Mouse (Mus musculus) C2C12 (cell line): ENCODE data around the gene Slc39a7. TPM values are rescaled to one million over a fixed set of nuclear protein-coding genes. Genes with fewer than 3 reads are reported as not detected.
A peak's percentile ranks its signal among the peaks of the same experiment; 100 is the strongest.
"Not testable (repeated sequence)": the region's sequence is repeated elsewhere in the genome, so short reads cannot be mapped to it uniquely, and the experiment has no call there.

ENCODE experiments used
- H3K27me3 ChIP-seq: one replicate; pipeline ENCODE4 v1.6.1; 2011; ENCODE audit not compliant: control insufficient read depth, insufficient read depth, insufficient read length
- H3K36me3 ChIP-seq: one replicate; pipeline ENCODE4 v1.6.1; 2011; ENCODE audit not compliant: control insufficient read depth, insufficient read depth
- H3K4me3 ChIP-seq: one replicate; pipeline ENCODE4 v1.5.1; 2011; ENCODE audit warnings: mild to moderate bottlenecking, control low read depth; ENCODE audit not compliant: poor library complexity, insufficient read depth, severe bottlenecking
- H3K79me2 ChIP-seq: one replicate; pipeline ENCODE4 v1.6.1; 2011; ENCODE audit not compliant: control insufficient read depth, insufficient read depth
- H3K79me3 ChIP-seq: one replicate; pipeline ENCODE4 v1.6.1; 2011; ENCODE audit warnings: low read depth, control low read depth
- H3ac ChIP-seq: one replicate; pipeline ENCODE3; 2011; ENCODE audit warnings: low read depth; ENCODE audit not compliant: control insufficient read depth, insufficient read length
- CEBPB ChIP-seq: IDR thresholded peaks from one replicate; pipeline ENCODE4 v1.6.1; 2011; ENCODE audit warnings: low read depth, mild to moderate bottlenecking, control low read depth, moderate library complexity
- CTCF ChIP-seq: IDR thresholded peaks from one replicate; pipeline ENCODE4 v1.5.1; 2011; ENCODE audit not compliant: control insufficient read depth, insufficient read depth, insufficient read length
- FOSL1 ChIP-seq: IDR thresholded peaks from one replicate; pipeline ENCODE4 v1.8.0; 2011; ENCODE audit warnings: mild to moderate bottlenecking, low read length; ENCODE audit not compliant: poor library complexity, insufficient read depth, severe bottlenecking
- MAX ChIP-seq: IDR thresholded peaks from one replicate; pipeline ENCODE4 v1.6.1; 2011; ENCODE audit warnings: mild to moderate bottlenecking, control low read depth
- MYOD1 ChIP-seq: IDR thresholded peaks from one replicate; pipeline ENCODE4 v1.6.1; 2011; ENCODE audit warnings: low read depth; ENCODE audit not compliant: control insufficient read depth, insufficient read length
- MYOG ChIP-seq: IDR thresholded peaks from one replicate; pipeline ENCODE4 v1.6.1; 2011; ENCODE audit not compliant: control insufficient read depth, insufficient read length; ENCODE audit errors: extremely low read depth
- USF1 ChIP-seq: IDR thresholded peaks from one replicate; pipeline ENCODE4 v1.6.1; 2011; ENCODE audit warnings: low read depth, mild to moderate bottlenecking, control low read depth, moderate library complexity
- polyA plus RNA-seq: library from polyadenylated mRNA; unstranded; fragments of >200 nt; fragmentation: generic; extraction: Trizol; gene quantifications from one replicate; pipeline ENCODE4 v1.2.1, GENCODE M21; 2012; ENCODE audit warnings: missing spikeins

The Slc39a7 gene
- polyA plus RNA-seq, 1 experiment, result 175 TPM

GRCm38 (mm10) chr17:33991788-33992664 lies 39.5 kb downstream of the Slc39a7 start:
- no peaks in the 10 kb centered on the region for H3K36me3 ChIP-seq
- no peak overlapping the region for H3K4me3 ChIP-seq
- H3K27me3 ChIP-seq, result peaks cover 7% of the 10 kb centered on the region
- peak; percentile 92 for TF ChIP-seq USF1
- no peak for TF ChIP-seq MYOG
- H3K79me2 ChIP-seq, result no peaks in the 10 kb centered on the region
- no peak overlapping the region for H3ac ChIP-seq
- H3K79me3 ChIP-seq, result no peaks in the 10 kb centered on the region

DNA sequence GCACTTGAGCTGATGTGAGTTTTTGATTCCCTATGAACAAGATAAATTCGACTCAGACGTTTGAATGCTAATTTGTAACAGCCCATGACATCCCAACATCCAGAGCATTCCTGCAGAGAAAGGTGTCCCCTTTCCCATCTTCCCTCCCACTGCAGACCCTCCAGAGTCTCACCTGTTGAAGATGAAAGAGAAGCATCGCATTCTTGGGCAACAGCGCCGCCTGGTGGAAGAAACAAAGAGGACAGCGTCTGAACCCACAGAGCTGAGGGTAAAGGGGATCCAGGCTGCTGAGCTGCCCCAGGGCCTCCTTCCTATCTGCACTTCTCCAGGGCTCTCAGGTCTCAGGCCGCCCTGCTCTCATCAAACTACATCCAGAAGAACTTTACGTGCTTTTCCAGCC lies 49.3 kb downstream of the Slc39a7 start:
- H3K4me3 ChIP-seq, H3K36me3 ChIP-seq, H3ac ChIP-seq, H3K79me3 ChIP-seq, H3K79me2 ChIP-seq: not testable (repeated sequence)
- peaks cover 17% of the 10 kb centered on the region for H3K27me3 ChIP-seq

DNA sequence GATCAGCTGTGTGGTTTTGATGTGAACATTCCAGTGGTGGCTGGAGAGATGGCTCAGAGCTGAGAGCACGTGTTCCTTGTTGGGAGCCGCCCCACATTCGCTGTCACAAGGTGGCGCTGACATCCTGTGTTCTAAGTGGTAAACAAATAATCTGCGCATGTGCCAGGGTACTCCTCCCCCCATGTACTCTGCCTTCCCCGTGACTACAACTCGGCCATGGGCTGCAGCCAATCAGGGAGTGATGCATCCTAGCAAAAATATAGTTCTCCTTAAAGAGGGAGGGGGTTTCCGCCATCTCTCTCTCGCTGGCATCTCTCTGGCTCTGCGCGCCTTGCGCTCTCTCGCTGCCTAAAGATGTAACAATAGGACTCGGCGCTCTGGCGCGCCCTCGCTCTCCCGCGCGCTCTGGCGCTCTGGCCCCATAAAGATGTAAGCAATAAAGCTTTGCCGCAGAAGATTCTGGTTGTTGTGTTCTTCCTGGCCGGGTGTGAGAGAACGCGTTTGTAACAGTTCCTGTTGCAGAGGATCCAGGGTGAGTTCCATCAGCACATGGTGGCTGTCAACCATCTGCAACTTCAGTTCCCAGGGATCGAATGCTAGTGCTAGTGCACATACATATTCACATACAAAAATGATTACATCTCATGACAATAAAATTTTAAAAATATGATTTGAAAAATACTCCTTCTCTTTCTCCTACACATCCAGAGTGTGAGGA lies 50.1 kb downstream of the Slc39a7 start:
- H3K79me3 ChIP-seq, H3K79me2 ChIP-seq, H3K4me3 ChIP-seq, H3ac ChIP-seq, H3K36me3 ChIP-seq: not testable (repeated sequence)
- H3K27me3 ChIP-seq, result peaks cover 17% of the 10 kb centered on the region

DNA sequence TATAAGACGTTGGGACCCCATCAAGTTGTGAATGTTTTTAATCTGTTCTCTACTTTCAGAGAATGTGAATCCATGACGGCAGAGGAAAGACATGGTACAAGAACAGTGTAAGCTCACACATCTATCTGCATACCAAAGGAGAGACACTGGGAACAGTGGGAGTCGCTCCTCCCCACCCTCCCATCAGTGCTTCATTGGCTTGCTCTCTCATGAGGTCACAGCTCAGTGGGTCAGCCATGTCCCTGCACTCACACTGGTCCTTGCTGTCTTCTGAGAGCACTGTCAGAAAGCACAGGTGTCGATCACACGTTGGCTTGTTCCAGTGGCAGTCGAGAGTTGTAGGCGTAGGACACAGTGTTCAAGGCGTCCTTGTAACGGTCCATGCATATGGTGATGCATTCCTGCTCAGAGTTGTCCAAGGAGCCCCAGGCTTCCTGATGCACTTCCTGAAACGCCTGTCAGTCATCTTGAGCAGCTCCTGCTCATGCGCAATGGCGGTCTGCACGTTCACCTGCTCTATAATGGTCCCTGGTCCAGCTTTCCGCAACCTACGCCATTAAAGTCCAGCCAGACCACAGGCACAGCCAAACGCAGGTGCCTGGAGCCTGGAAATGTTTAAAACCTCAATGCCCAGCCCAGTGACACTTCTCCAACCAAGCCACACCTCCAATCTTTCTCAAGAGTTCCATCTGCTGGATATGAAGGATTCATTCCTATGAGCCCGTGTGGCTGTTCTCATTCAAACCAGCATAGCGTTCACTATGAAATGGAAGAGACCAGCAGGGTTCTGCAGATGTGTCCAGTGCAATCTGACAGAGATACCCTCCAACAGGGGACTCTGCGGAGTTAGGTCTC lies 51.1 kb downstream of the Slc39a7 start:
- Histone ChIP-seq H3K4me3 (no peak overlapping the region), H3K79me3 (no peaks in the 10 kb centered on the region), H3K79me2 (no peaks in the 10 kb centered on the region), H3K27me3 (peaks cover 17% of the 10 kb centered on the region), H3ac (no peak overlapping the region), H3K36me3 (no peaks in the 10 kb centered on the region)
- TF ChIP-seq MAX, result no peak
- TF ChIP-seq MYOG, result no peak
- TF ChIP-seq FOSL1, result no peak
- TF ChIP-seq USF1, result no peak
- no peak for TF ChIP-seq MYOD1
- no peak for TF ChIP-seq CEBPB
- no peak for TF ChIP-seq CTCF

- H3K36me3 ChIP-seq, result no peaks in the 10 kb centered on the region
- H3K27me3 ChIP-seq, result peaks cover 20% of the 10 kb centered on the region
- H3K4me3 ChIP-seq, result no peak overlapping the region
- no peak overlapping the region for H3ac ChIP-seq
- TF ChIP-seq MAX, result no peak
- no peak for TF ChIP-seq FOSL1
- TF ChIP-seq USF1, result no peak
- TF ChIP-seq CEBPB, result no peak
- no peak for TF ChIP-seq CTCF
- no peak for TF ChIP-seq MYOG
- TF ChIP-seq MYOD1, result no peak
- no peaks in the 10 kb centered on the region for H3K79me3 ChIP-seq
- no peaks in the 10 kb centered on the region for H3K79me2 ChIP-seq
These were observed 51.9 kb downstream of the Slc39a7 start for GRCm38 (mm10) chr17:33979512-33980050.

GRCm38 (mm10) chr17:33978631-33979031 lies 52.9 kb downstream of the Slc39a7 start:
- Histone ChIP-seq H3K4me3 (no peak overlapping the region), H3K27me3 (peaks cover 24% of the 10 kb centered on the region), H3K79me3 (no peaks in the 10 kb centered on the region), H3K36me3 (no peaks in the 10 kb centered on the region), H3K79me2 (no peaks in the 10 kb centered on the region), H3ac (no peak overlapping the region)
- TF ChIP-seq MAX (no peak), FOSL1 (no peak), CTCF (no peak), USF1 (no peak), MYOG (no peak), MYOD1 (no peak), CEBPB (no peak)
